Mouse (Mus musculus) cerebellum, postnatal 10 days (tissue): ENCODE results near the gene Zfp622.

Experiments used
- DNase-seq, 2 experiments: peaks; one replicate each; pipeline ENCODE4 v3.0.0; 2021; ENCODE audit warnings: mixed read lengths in 2 of 2

Gene Zfp622

GRCm38 (mm10) chr15:25984067-25984733, at the start of gene Zfp622:
TSS of gene Zfp622 (plus strand) at chr15:25984366.
- peak; percentile 97 to 98 for DNase-seq

- no peak for DNase-seq
Measured at GRCm38 (mm10) chr15:25934411-25934810, 49.8 kb upstream of the Zfp622 start.

GRCm38 (mm10) chr15:25938496-25938895, 45.7 kb upstream of the Zfp622 start:
- no peak for DNase-seq

GRCm38 (mm10) chr15:25940397-25941377, 43.5 kb upstream of the Zfp622 start:
- no peak for DNase-seq

GRCm38 (mm10) chr15:25941514-25941913, 42.7 kb upstream of the Zfp622 start:
- DNase-seq = no peak

- no peak for DNase-seq
Measured at GRCm38 (mm10) chr15:25942415-25942814, 41.8 kb upstream of the Zfp622 start.

GRCm38 (mm10) chr15:25943386-25944137, 40.6 kb upstream of the Zfp622 start:
- DNase-seq = no peak

GRCm38 (mm10) chr15:25945224-25945623, 38.9 kb upstream of the Zfp622 start:
- DNase-seq = no peak

- no peak for DNase-seq
Measured at GRCm38 (mm10) chr15:25946482-25946881, 37.7 kb upstream of the Zfp622 start.

- DNase-seq = no peak
Measured at GRCm38 (mm10) chr15:25947383-25947782, 36.8 kb upstream of the Zfp622 start.

GRCm38 (mm10) chr15:25948257-25949223, 35.6 kb upstream of the Zfp622 start:
- DNase-seq = peak; percentile 64 to 71

GRCm38 (mm10) chr15:25949696-25950095, 34.5 kb upstream of the Zfp622 start:
- DNase-seq = no peak

GRCm38 (mm10) chr15:25950584-25950983, 33.6 kb upstream of the Zfp622 start:
- DNase-seq = no peak

- no peak for DNase-seq
Measured at GRCm38 (mm10) chr15:25951037-25951436, 33.1 kb upstream of the Zfp622 start.

- no peak for DNase-seq
Measured at GRCm38 (mm10) chr15:25956001-25956400, 28.2 kb upstream of the Zfp622 start.

GRCm38 (mm10) chr15:25956422-25957117, 27.6 kb upstream of the Zfp622 start:
- DNase-seq = no peak

GRCm38 (mm10) chr15:25957651-25958050, 26.5 kb upstream of the Zfp622 start:
- no peak for DNase-seq

- DNase-seq = peak; percentile 38 to 67
Measured at GRCm38 (mm10) chr15:25959375-25959774, 24.8 kb upstream of the Zfp622 start.

GRCm38 (mm10) chr15:25960231-25960630, 23.9 kb upstream of the Zfp622 start:
- no peak for DNase-seq

GRCm38 (mm10) chr15:25966220-25966774, 17.9 kb upstream of the Zfp622 start:
- DNase-seq = no peak

GRCm38 (mm10) chr15:25971596-25971995, 12.6 kb upstream of the Zfp622 start:
- no peak for DNase-seq
